Mouse (Mus musculus): ENCODE results near the gene Runx1. TPM values are rescaled to one million over a fixed set of nuclear protein-coding genes. Genes with fewer than 3 reads are reported as not detected.
A peak's percentile ranks its signal among the peaks of the same experiment; 100 is the strongest.

The Runx1 gene
- polyA plus RNA-seq, 1 experiment from 2014 or later: 3.0 TPM

DNA sequence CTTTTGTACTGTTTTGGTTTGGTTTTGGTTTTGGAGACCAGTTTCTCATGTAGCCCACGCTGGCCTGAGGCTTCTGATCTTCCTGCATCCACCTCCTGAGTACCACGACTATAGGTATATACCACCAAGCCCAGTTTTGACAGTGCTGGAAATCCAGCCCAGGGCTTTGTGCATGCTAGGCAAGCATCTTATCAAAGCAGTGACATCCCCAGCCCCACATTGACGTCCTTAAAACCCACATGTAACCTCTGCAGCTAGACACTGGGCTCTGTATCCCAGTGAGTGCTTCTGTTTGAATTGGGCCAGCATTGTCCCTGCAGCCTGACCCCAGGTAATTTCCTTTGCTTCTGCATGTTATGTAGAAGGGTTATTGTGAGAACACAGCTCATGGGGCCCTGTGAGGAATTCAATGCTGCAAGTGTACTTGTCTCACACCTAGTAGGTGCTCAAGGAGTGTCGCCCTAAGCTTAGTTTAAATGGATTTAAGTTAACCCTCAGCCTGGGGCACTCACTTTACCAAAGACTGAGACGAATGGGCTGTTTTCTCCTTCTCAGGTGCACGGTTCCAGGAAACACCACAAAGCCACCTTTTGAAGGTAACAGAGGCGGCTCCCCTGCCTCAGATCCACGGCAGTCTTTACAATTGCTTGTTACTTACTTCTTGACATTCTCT, 15.2 kb downstream of the Runx1 start:
- Histone ChIP-seq H3K4me1 (peaks cover 5% of the 10 kb centered on the region), H3K9me3 (no peaks in the 10 kb centered on the region), H3K27me3 (replicated peaks; ENCODE audit: low read depth, poor library complexity, severe bottlenecking) (no peaks in the 10 kb centered on the region), H3K27ac (replicated peaks) (no peak overlapping the region), H3K4me3 (no peak overlapping the region), H3K36me3 (replicated peaks) (no peaks in the 10 kb centered on the region)
- 87% methylated on average over 8 of the region's 8 CpGs for WGBS
- no peak for DNase-seq (ENCODE audit: low spot score)

GRCm38 (mm10) chr16:92807772-92808171, 18.2 kb downstream of the Runx1 start:
- H3K36me3 ChIP-seq (replicated peaks): no peaks in the 10 kb centered on the region
- no peak overlapping the region for H3K27ac ChIP-seq (replicated peaks)
- H3K9me3 ChIP-seq: no peaks in the 10 kb centered on the region
- no peak for DNase-seq (ENCODE audit: low spot score)
- no peak overlapping the region for H3K4me3 ChIP-seq
- H3K27me3 ChIP-seq (replicated peaks; ENCODE audit: low read depth, poor library complexity, severe bottlenecking): no peaks in the 10 kb centered on the region
- H3K4me1 ChIP-seq: peaks cover 5% of the 10 kb centered on the region
- WGBS: 85% methylated on average over 8 of the region's 8 CpGs

- H3K36me3 ChIP-seq (replicated peaks): no peaks in the 10 kb centered on the region
- no peaks in the 10 kb centered on the region for H3K4me1 ChIP-seq
- 0 out of 2 replicates have a peak, but pooled peaks cover 4% of the 10 kb centered on the region for H3K27me3 ChIP-seq (replicated peaks; ENCODE audit: low read depth, poor library complexity, severe bottlenecking)
- DNase-seq (ENCODE audit: low spot score): no peak
- 89% methylated on average over 7 of the region's 7 CpGs for WGBS
- H3K9me3 ChIP-seq: no peaks in the 10 kb centered on the region
- no peak overlapping the region for H3K4me3 ChIP-seq
- no peak overlapping the region for H3K27ac ChIP-seq (replicated peaks)
Measured at GRCm38 (mm10) chr16:92803076-92803580, 22.8 kb downstream of the Runx1 start.

- Histone ChIP-seq H3K36me3 (replicated peaks) (no peaks in the 10 kb centered on the region), H3K9me3 (no peaks in the 10 kb centered on the region), H3K27me3 (replicated peaks; ENCODE audit: low read depth, poor library complexity, severe bottlenecking) (0 out of 2 replicates have a peak, but pooled peaks cover 4% of the 10 kb centered on the region), H3K4me3 (no peak overlapping the region), H3K4me1 (no peaks in the 10 kb centered on the region), H3K27ac (replicated peaks) (no peak overlapping the region)
- DNase-seq (ENCODE audit: low spot score): no peak
- WGBS: 80% methylated on average over 12 of the region's 12 CpGs
Measured at GRCm38 (mm10) chr16:92801567-92801966, 24.4 kb downstream of the Runx1 start.

GRCm38 (mm10) chr16:92800845-92801244, 25.1 kb downstream of the Runx1 start:
- 89% methylated on average over 5 of the region's 5 CpGs for WGBS
- Histone ChIP-seq H3K9me3 (no peaks in the 10 kb centered on the region), H3K27me3 (replicated peaks; ENCODE audit: low read depth, poor library complexity, severe bottlenecking) (0 out of 2 replicates have a peak, but pooled peaks cover 4% of the 10 kb centered on the region), H3K4me1 (no peaks in the 10 kb centered on the region), H3K36me3 (replicated peaks) (no peaks in the 10 kb centered on the region), H3K4me3 (no peak overlapping the region), H3K27ac (replicated peaks) (no peak overlapping the region)
- DNase-seq (ENCODE audit: low spot score): no peak

- Histone ChIP-seq H3K9me3 (no peaks in the 10 kb centered on the region), H3K27me3 (replicated peaks; ENCODE audit: low read depth, poor library complexity, severe bottlenecking) (0 out of 2 replicates have a peak, but pooled peaks cover 4% of the 10 kb centered on the region), H3K4me1 (no peaks in the 10 kb centered on the region), H3K27ac (replicated peaks) (no peak overlapping the region), H3K36me3 (replicated peaks) (no peaks in the 10 kb centered on the region), H3K4me3 (no peak overlapping the region)
- WGBS: 88% methylated on average over 7 of the region's 7 CpGs
- no peak for DNase-seq (ENCODE audit: low spot score)
Measured at GRCm38 (mm10) chr16:92799940-92800339, 26.0 kb downstream of the Runx1 start.

- DNase-seq (ENCODE audit: low spot score): peak; percentile 25
- H3K4me3 ChIP-seq: no peak overlapping the region
- H3K27ac ChIP-seq (replicated peaks): peak overlapping the region; percentile 44; the same call in 1 of the 2 replicates
- no peaks in the 10 kb centered on the region; the same call in none of the 2 replicates for H3K27me3 ChIP-seq (replicated peaks; ENCODE audit: low read depth, poor library complexity, severe bottlenecking)
- 32% methylated on average over 6 of the region's 6 CpGs for WGBS
- H3K9me3 ChIP-seq: no peaks in the 10 kb centered on the region
- H3K4me1 ChIP-seq: peaks cover 11% of the 10 kb centered on the region
- H3K36me3 ChIP-seq (replicated peaks): no peaks in the 10 kb centered on the region
Measured at GRCm38 (mm10) chr16:92794197-92794596, 31.8 kb downstream of the Runx1 start.

DNA sequence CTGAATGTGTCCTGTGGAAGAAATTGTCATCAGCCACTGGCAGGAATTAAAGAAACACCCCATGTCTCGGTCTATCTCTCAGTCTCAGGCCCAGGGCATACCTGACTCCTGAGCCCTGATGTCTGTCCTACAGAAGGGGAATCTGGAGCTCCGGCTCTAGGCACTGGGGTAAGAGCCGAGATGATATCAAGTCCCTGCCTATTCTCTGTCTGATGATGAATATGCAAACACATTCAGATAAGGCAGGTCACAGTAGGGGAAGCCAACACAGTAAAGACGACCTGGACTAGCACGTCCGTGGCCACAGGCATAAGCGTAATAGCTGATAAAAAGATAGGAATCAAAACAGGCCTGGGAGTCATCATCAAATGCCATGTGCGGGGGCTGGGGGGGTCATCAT, 32.2 kb downstream of the Runx1 start:
- DNase-seq (ENCODE audit: low spot score): no peak
- H3K27ac ChIP-seq (replicated peaks): peak overlapping the region; percentile 44; the same call in 1 of the 2 replicates
- 67% methylated on average over 8 of the region's 8 CpGs for WGBS
- H3K27me3 ChIP-seq (replicated peaks; ENCODE audit: low read depth, poor library complexity, severe bottlenecking): no peaks in the 10 kb centered on the region; the same call in none of the 2 replicates
- H3K4me1 ChIP-seq: peaks cover 11% of the 10 kb centered on the region
- H3K36me3 ChIP-seq (replicated peaks): no peaks in the 10 kb centered on the region
- no peak overlapping the region for H3K4me3 ChIP-seq
- H3K9me3 ChIP-seq: no peaks in the 10 kb centered on the region

DNA sequence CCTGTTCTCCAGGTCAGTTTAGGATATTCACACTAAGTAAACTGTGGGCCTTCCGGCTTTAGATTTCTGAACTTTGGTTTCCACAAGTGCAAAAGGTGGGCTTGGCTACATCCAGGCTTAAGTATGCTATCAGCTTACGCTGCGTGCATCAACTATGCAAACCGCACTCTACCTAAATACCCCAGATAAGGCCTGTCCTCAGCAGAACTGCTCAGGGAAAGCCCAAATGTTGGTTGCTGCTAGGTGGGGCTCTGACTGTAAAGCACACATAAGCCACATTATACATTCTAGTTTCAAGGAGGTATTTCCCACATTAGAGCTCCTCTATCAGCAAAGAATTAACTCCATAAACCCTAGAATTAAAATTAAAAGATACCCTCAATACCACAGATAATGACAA, 33.0 kb downstream of the Runx1 start:
- WGBS: 88% methylated on average over 4 of the region's 4 CpGs
- no peak overlapping the region for H3K27ac ChIP-seq (replicated peaks)
- H3K4me1 ChIP-seq: peaks cover 11% of the 10 kb centered on the region
- no peaks in the 10 kb centered on the region for H3K9me3 ChIP-seq
- no peaks in the 10 kb centered on the region; the same call in none of the 2 replicates for H3K27me3 ChIP-seq (replicated peaks; ENCODE audit: low read depth, poor library complexity, severe bottlenecking)
- no peaks in the 10 kb centered on the region for H3K36me3 ChIP-seq (replicated peaks)
- no peak overlapping the region for H3K4me3 ChIP-seq
- no peak for DNase-seq (ENCODE audit: low spot score)

DNA sequence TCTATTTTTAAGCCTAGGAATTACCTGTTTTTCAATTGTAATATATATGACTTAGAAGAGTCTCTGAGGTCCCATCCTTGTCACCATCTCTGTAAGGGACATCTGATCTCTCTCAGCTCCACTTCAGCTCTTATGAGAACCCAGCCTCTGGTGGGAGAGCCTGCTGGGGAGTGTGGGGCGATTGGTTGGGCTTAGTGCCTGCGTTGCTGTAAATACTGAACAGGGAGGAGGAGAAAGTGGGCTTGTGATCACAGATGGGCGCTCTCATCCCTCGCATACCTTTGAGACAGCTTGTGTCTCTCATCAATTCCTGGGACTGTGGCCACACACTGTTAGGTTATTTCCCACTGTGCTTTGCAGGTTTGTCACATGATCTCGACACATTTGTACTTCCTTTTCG, 35.3 kb downstream of the Runx1 start:
- Histone ChIP-seq H3K9me3 (no peaks in the 10 kb centered on the region), H3K4me1 (peaks cover 15% of the 10 kb centered on the region), H3K27ac (replicated peaks) (no peak overlapping the region), H3K27me3 (replicated peaks; ENCODE audit: low read depth, poor library complexity, severe bottlenecking) (peaks cover 3% of the 10 kb centered on the region), H3K36me3 (replicated peaks) (no peaks in the 10 kb centered on the region), H3K4me3 (no peak overlapping the region)
- DNase-seq (ENCODE audit: low spot score): no peak
- WGBS: 84% methylated on average over 6 of the region's 6 CpGs

GRCm38 (mm10) chr16:92789840-92790239, 36.1 kb downstream of the Runx1 start:
- peaks cover 3% of the 10 kb centered on the region for H3K27me3 ChIP-seq (replicated peaks; ENCODE audit: low read depth, poor library complexity, severe bottlenecking)
- peaks cover 19% of the 10 kb centered on the region for H3K4me1 ChIP-seq
- DNase-seq (ENCODE audit: low spot score): no peak
- no peaks in the 10 kb centered on the region for H3K9me3 ChIP-seq
- no peak overlapping the region for H3K27ac ChIP-seq (replicated peaks)
- no peak overlapping the region for H3K4me3 ChIP-seq
- WGBS: 89% methylated on average over 4 of the region's 4 CpGs
- H3K36me3 ChIP-seq (replicated peaks): no peaks in the 10 kb centered on the region

DNA sequence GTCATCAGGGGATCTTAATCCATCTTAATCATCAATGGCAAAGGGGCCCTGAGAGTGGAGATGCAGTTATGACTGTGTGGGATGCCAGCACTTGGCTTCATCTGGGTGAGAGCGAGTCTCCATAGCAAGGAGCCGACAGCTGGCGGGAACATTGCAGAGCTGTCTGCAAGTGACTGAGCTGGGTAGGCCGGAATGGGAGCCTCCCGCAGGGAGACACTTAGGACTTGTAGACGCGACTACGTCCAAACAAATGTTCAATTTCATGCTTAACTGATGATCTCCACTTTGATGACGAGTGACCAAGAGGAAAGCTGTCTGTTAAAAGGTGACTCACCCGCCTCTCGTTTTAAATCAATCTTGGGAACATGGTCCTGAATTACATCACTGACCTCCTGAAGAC, 37.5 kb downstream of the Runx1 start:
- no peak for DNase-seq (ENCODE audit: low spot score)

GRCm38 (mm10) chr16:92786883-92787321, 39.0 kb downstream of the Runx1 start:
- DNase-seq (ENCODE audit: low spot score): no peak
- Histone ChIP-seq H3K4me3 (no peak overlapping the region), H3K9me3 (no peaks in the 10 kb centered on the region), H3K27me3 (replicated peaks; ENCODE audit: low read depth, poor library complexity, severe bottlenecking) (peaks cover 3% of the 10 kb centered on the region), H3K4me1 (peaks cover 29% of the 10 kb centered on the region), H3K36me3 (replicated peaks) (no peaks in the 10 kb centered on the region), H3K27ac (replicated peaks) (no peak overlapping the region)
- WGBS: 75% methylated on average over 5 of the region's 5 CpGs

More for the DNA sequence above, 37.5 kb downstream of the Runx1 start:
- Histone ChIP-seq H3K36me3 (replicated peaks) (no peaks in the 10 kb centered on the region), H3K4me3 (no peak overlapping the region), H3K27ac (replicated peaks) (no peak overlapping the region), H3K9me3 (no peaks in the 10 kb centered on the region), H3K27me3 (replicated peaks; ENCODE audit: low read depth, poor library complexity, severe bottlenecking) (peaks cover 3% of the 10 kb centered on the region), H3K4me1 (peaks cover 23% of the 10 kb centered on the region)
- 75% methylated on average over 11 of the region's 11 CpGs for WGBS
